Mouse (Mus musculus): ENCODE measurements around the gene Olfr970. TPM values are rescaled to one million over a fixed set of nuclear protein-coding genes. Genes with fewer than 3 reads are reported as not detected.
"Not testable (repeated sequence)": the region's sequence is repeated elsewhere in the genome, so short reads cannot be mapped to it uniquely, and the experiment has no call there.

Gene Olfr970
- total RNA-seq (2021), result not detected
- long read RNA-seq, experiment 1, result 0 reads
- long read RNA-seq, experiment 2, result 0 reads

GRCm38 (mm10) chr9:39808560-39808959 is at the start of gene Olfr970:
TSS of gene Olfr970 (plus strand) at chr9:39808860.
- no peak for DNase-seq (ENCODE audit: extremely low spot score in 1 of 2, low spot score in 2 of 2)
- no peak for TF ChIP-seq CTCF (IDR thresholded peaks at IDR 0.05)
- no peak within 1 kb of the TSS for H3K4me3 ChIP-seq
- no peak within 1 kb of the TSS for H3K27ac ChIP-seq
- intact Hi-C loops (cut with DNase I), result no loop called here

- H3K4me3 ChIP-seq, result no peak within 1 kb of the TSS
- TF ChIP-seq CTCF (IDR thresholded peaks at IDR 0.05), result no peak
- no peak within 1 kb of the TSS for H3K27ac ChIP-seq
- DNase-seq (ENCODE audit: extremely low spot score in 1 of 2, low spot score in 2 of 2), result no peak
- intact Hi-C loops (cut with DNase I), result no loop called here
Measured at GRCm38 (mm10) chr9:39783153-39783552, 25.5 kb upstream of the Olfr970 start, which contains the start of gene Olfr968. TSS of gene Olfr968 (minus strand) at chr9:39783253.

GRCm38 (mm10) chr9:39790558-39790957 is 18.1 kb upstream of the Olfr970 start, which contains the start of gene Olfr969:
TSS of gene Olfr969 (plus strand) at chr9:39790945.
- no peak within 1 kb of the TSS for H3K27ac ChIP-seq
- intact Hi-C loops (cut with DNase I), result no loop called here
- DNase-seq (ENCODE audit: extremely low spot score in 1 of 2, low spot score in 2 of 2), result no peak
- TF ChIP-seq CTCF (IDR thresholded peaks at IDR 0.05), result no peak
- no peak within 1 kb of the TSS for H3K4me3 ChIP-seq

- H3K27ac ChIP-seq; intact Hi-C loops (cut with DNase I); H3K4me3 ChIP-seq; DNase-seq (ENCODE audit: extremely low spot score in 1 of 2, low spot score in 2 of 2): not testable (repeated sequence)
Measured at GRCm38 (mm10) chr9:39836576-39836975, 27.9 kb downstream of the Olfr970 start, which contains the start of gene Olfr971. TSS of gene Olfr971 (plus strand) at chr9:39836876.

- H3K4me3 ChIP-seq, result no peak within 1 kb of the TSS
- TF ChIP-seq CTCF (IDR thresholded peaks at IDR 0.05), result no peak
- DNase-seq (ENCODE audit: extremely low spot score in 1 of 2, low spot score in 2 of 2), result no peak
Measured at GRCm38 (mm10) chr9:39866122-39866521, 57.5 kb downstream of the Olfr970 start, which contains the start of gene Olfr972. TSS of gene Olfr972 (plus strand) at chr9:39866422.

More at GRCm38 (mm10) chr9:39866122-39866521, 57.5 kb downstream of the Olfr970 start, which contains the start of gene Olfr972:
- no peak within 1 kb of the TSS for H3K27ac ChIP-seq
- intact Hi-C loops (cut with DNase I), result no loop called here

Other genes with a start within 250 kb of the Olfr970 start
- gene Olfr959, start 233.3 kb upstream of the Olfr970 start, total RNA-seq (2021), result not detected
- gene AW551984, start 204.5 kb upstream of the Olfr970 start, total RNA-seq (2021), result 1 to 10 TPM; 4.5 to 9.2 TPM
- gene Olfr148, start 198.2 kb upstream of the Olfr970 start, total RNA-seq (2021), result not detected
- not detected for gene Olfr960, start 187.5 kb upstream of the Olfr970 start, total RNA-seq (2021)
- not detected for gene Olfr961, start 163.8 kb upstream of the Olfr970 start, total RNA-seq (2021)
- gene Olfr963, start 141.7 kb upstream of the Olfr970 start, total RNA-seq (2021), result not detected
- gene Olfr149, start 101.7 kb upstream of the Olfr970 start, total RNA-seq (2021), result not detected
- not detected for gene Olfr965, start 97.5 kb upstream of the Olfr970 start, total RNA-seq (2021)
- not detected for gene Olfr150, start 77.9 kb upstream of the Olfr970 start, total RNA-seq (2021)
- not detected for gene Olfr967, start 62.6 kb upstream of the Olfr970 start, total RNA-seq (2021)
- gene Olfr968, start 25.6 kb upstream of the Olfr970 start, total RNA-seq (2021), result not detected
- gene Olfr969, start 17.9 kb upstream of the Olfr970 start, total RNA-seq (2021), result not detected
- gene Olfr971, start 28.0 kb downstream of the Olfr970 start, total RNA-seq (2021), result not detected
- gene Olfr972, start 57.6 kb downstream of the Olfr970 start, total RNA-seq (2021), result not detected
- not detected for gene Olfr229, start 98.5 kb downstream of the Olfr970 start, total RNA-seq (2021)
- not detected for gene Olfr974, start 128.6 kb downstream of the Olfr970 start, total RNA-seq (2021)
- not detected for gene Olfr975, start 143.2 kb downstream of the Olfr970 start, total RNA-seq (2021)
- gene Olfr976, start 152.3 kb downstream of the Olfr970 start, total RNA-seq (2021), result not detected
- not detected for gene Olfr978, start 183.3 kb downstream of the Olfr970 start, total RNA-seq (2021)
- gene Olfr979, start 194.6 kb downstream of the Olfr970 start, total RNA-seq (2021), result not detected
- gene Olfr980, start 200.7 kb downstream of the Olfr970 start, total RNA-seq (2021), result not detected
- gene Olfr981, start 212.6 kb downstream of the Olfr970 start, total RNA-seq (2021), result not detected

All from left cerebral cortex, adult 2 months (tissue).